Mouse (Mus musculus) CD8-positive naive resting alpha-beta T cell, adult 2 months (primary cell): ENCODE data around the gene Pou2f1.

Experiments used
- DNase-seq, 2 experiments: peaks; one replicate each; pipeline ENCODE4 v3.0.0; 2022; ENCODE audit warnings: low read depth in 2 of 2, low spot score in 2 of 2

Pou2f1 gene

GRCm38 (mm10) chr1:165882146-165882900 lies 120.2 kb downstream of the Pou2f1 start:
- DNase-seq = no peak

- DNase-seq = no peak
Observed at GRCm38 (mm10) chr1:165878751-165879150, 123.7 kb downstream of the Pou2f1 start.

DNA sequence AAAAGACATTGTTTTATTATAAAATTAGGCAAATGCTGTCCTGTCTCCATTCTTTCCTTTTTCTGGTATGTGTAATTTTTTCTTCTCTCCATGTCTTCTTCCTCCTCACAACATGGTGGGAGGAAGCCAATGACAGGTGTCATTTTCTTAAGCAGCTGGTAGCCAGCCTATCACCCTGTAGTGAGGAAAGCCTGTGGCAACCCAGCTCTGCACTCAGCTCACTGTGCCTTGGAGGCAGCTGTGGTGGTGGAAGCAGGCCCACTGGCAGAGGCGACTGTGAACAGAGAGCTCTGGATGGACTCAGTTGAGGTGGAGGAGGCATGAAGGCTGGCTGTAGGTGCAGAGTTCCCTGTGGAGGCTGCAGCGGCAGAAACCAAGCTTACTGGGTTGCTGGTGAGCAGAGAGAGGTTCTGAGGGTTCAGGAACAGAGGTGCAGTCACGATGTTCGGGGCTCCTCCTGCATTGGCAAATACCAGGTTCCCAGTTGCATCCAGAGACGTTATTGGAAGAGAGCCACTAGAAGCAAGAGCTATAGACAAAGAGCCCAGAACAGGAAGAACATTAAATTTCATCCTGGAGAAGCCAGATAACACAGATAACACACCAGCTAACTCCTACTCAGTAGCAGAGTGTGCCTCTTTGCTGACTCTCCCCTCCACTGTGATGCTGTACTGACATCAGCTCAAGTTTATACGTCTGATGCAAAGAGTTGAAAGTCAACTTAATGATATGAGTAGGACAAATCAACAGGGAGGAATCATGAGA lies 126.8 kb downstream of the Pou2f1 start:
- no peak for DNase-seq

DNA sequence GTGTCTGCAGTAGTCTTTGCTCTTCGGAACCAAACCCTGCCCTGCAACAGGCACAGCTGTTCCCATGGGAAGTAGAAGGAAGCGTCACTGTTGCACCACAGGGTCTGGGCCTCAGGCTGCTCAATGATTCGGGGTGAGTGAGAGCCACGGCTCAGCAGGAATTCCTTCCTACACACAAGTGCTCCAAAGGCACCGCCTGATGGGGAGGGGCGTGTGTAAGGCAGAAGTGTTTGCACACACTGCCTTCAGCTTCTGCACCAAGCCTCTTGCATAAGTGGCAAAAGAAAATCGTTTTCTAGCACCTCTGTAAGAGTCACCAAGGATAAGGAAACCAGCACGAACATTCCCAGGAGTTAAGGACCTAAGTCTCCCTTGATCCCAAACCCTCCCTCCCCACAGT lies 127.8 kb downstream of the Pou2f1 start:
- no peak for DNase-seq

GRCm38 (mm10) chr1:165868659-165869058 lies 133.8 kb downstream of the Pou2f1 start:
- no peak for DNase-seq

DNA sequence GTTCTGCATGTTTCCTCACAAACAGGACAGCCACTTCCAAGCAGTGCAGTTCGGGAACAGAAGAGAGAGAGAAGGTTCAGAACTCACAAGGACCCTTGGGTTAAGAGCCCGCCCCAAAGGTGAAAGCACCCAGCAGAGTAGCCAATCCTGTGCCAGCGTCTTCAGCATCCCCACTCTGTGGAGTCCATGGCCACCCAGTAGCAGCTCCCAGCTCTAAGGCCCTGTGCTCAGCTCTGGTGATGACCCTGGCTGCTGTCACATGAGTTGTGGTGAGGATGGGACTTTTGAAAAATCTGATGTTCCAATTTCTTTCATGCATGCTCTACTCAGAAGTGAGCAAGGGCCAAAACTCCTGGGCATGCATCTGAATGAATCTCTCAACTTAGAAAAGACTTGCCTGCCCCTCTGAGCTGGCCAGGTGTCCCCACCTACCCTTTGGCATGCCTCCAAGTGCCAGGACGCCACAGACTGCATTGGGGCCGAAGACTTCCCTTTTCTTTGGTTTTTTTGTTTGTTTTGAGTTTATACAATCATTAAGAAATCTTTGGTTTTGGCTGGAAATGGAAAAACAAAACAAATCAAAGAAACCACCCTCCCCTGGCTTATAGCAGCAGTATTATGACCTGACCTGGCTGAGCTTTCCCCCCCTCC lies 135.7 kb downstream of the Pou2f1 start:
- DNase-seq = no peak

- no peak for DNase-seq
Observed at GRCm38 (mm10) chr1:165864864-165865795, 137.3 kb downstream of the Pou2f1 start.

- no peak for DNase-seq
Observed at GRCm38 (mm10) chr1:165862059-165862458, 140.4 kb downstream of the Pou2f1 start.

GRCm38 (mm10) chr1:165861235-165861609 lies 141.3 kb downstream of the Pou2f1 start:
- no peak for DNase-seq

DNA sequence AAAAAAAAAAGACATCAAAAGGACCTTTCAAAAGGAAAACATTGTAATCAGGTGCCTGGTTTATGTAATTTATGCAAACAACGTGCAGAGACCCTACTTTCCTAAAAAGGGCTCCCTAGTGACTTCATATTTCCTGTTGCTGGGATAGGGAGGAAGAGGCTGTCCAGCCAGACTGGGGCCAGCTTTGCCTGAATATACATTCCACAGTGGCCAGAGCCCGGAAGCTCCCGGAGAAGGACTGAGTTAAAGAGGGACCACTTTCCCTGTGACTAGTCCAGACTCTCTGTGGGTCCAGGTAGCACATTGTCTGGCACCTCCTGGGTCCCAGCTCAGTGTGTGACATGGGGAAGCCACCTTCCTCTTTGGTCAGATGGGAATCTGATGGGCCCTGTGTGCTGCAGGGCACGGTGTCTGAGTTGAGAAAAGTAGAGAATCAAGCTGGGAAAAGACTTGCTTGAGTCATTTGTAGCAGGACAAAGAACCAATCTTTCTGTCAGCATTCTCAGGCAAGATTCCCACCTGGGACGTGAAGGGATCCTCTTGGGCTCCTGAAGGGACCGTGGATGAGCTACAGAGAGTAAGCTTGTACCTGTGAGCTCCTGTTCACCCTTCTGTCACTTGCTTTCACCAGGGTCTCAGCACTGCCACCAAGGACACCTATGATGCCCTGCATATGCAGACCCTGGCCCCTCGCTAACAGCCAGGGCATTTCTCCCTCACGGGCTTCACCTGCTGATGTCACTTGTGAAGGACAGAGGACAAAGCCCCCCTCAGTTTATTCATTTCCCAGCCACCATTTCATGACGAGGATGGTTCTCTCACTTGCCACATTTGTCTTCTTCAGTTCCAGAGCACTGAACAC lies 141.9 kb downstream of the Pou2f1 start:
- DNase-seq = no peak

- no peak for DNase-seq
Observed at GRCm38 (mm10) chr1:165858356-165858755, 144.1 kb downstream of the Pou2f1 start.

- no peak for DNase-seq
Observed at GRCm38 (mm10) chr1:165857279-165857678, 145.2 kb downstream of the Pou2f1 start.

- no peak for DNase-seq
Observed at GRCm38 (mm10) chr1:165855759-165856545, 146.5 kb downstream of the Pou2f1 start.

GRCm38 (mm10) chr1:165853729-165854420 lies 148.6 kb downstream of the Pou2f1 start:
- DNase-seq = peak; percentile 72 to 77

DNA sequence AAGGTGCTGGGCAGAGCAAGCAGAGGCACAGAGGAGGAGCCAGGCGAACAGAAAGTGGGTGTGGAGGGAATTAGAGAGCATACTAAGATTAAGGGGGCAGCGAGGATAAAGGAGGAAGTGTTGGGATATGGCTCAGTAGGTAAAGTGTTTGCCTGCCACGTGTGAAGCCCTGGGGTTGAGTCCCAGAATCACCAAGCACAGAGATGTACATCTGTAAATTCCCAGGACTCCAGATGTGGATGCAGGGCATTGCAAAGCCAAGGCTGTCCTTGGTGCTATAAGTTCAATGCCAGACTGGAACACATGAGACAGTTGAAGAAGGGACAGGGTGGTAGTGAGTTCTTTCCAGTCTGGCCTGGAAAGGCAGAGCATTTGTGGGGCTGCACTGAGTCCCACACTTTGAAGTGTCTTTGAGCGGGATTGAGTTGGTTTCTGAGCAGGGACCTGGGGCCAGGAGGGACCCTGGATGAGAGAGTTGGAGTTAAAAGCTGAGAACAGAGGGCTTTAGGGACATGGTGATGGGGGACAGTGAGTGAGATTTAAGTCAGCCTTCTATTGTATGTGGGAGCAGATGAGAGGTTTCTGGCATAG lies 149.3 kb downstream of the Pou2f1 start:
- DNase-seq = no peak

- DNase-seq = no peak
Observed at GRCm38 (mm10) chr1:165852131-165852530, 150.3 kb downstream of the Pou2f1 start.

DNA sequence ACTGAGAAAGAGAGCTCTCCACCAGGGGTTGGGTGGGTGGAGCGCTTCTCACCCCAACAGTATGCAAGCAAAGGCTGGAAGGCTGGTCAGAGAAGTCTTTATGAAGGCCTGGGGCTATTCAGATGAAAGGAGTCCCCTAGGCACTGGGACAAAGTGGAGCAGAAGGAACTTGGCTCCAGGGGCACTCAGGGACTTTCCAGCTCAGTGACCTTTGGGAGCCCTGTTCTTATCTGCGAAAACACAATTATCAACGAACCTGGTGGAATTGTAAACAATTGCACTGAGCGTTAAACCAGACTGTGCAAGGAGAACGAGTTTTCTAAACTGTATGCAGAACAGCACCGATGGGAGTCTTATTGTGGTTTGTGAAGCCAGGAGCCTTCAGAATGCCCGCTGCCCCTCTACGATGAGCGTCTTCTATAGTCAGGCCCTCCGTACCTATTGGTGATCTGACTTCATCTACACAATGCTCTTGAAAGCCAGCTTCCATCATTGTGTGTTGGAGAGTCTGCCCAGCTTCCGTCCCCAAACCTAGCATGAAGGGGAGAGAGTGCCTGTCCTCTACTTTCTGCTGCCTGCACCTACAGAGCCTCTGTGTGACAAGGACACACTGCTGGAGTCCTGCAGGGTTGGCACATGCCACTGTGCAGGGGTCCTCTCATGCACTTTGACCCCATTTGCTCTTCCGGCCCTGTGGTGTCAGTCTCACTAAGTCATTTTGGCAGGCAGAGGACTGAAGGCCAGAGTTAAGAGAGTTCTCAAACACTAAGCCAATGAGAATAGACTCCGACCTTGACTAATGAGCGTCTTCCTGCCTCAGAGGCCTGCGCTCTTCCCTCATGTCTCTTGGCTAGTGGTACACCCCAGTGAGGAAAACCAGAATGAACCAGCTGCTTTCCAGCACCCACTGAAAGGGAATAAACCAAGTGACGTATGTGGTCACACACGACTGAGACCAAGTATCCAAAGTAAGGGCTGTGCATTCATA lies 152.7 kb downstream of the Pou2f1 start:
- no peak for DNase-seq
